Mouse (Mus musculus): ENCODE data around the gene Ints5. TPM values are rescaled to one million over a fixed set of nuclear protein-coding genes. Genes with fewer than 3 reads are reported as not detected.
"Not testable (repeated sequence)": the region's sequence is repeated elsewhere in the genome, so short reads cannot be mapped to it uniquely, and the experiment has no call there.

The Ints5 gene
- polyA plus RNA-seq, 1 experiment, result 3.1 TPM

- H3K36me3 ChIP-seq (ENCODE audit: control insufficient read depth), result no peaks in the 10 kb centered on the region
- 0 out of 2 replicates have a peak, but pooled peaks cover 2% of the 10 kb centered on the region for H3K27me3 ChIP-seq (ENCODE audit: control insufficient read depth)
- H3K4me3 ChIP-seq (replicated peaks), result no peak overlapping the region
- TF ChIP-seq GATA1 (IDR thresholded peaks at IDR 0.05; ENCODE audit: low read length) (no peak), TAL1 (IDR thresholded peaks at IDR 0.05; ENCODE audit: low read length) (no peak)
- H3K4me1 ChIP-seq (ENCODE audit: control insufficient read depth), result no peaks in the 10 kb centered on the region
- no peaks in the 10 kb centered on the region for H3K9me3 ChIP-seq (ENCODE audit: control insufficient read depth, low read length)
Observed at GRCm38 (mm10) chr19:8859018-8859417, 33.8 kb upstream of the Ints5 start.

GRCm38 (mm10) chr19:8864265-8864664 is 28.5 kb upstream of the Ints5 start:
- H3K27me3 ChIP-seq (ENCODE audit: control insufficient read depth), result no peaks in the 10 kb centered on the region
- no peaks in the 10 kb centered on the region for H3K9me3 ChIP-seq (ENCODE audit: control insufficient read depth, low read length)
- no peak for TF ChIP-seq TAL1 (IDR thresholded peaks at IDR 0.05; ENCODE audit: low read length)
- TF ChIP-seq GATA1 (IDR thresholded peaks at IDR 0.05; ENCODE audit: low read length), result no peak
- no peak overlapping the region for H3K4me3 ChIP-seq (replicated peaks)
- no peaks in the 10 kb centered on the region; the same call in 1 of the 2 replicates for H3K4me1 ChIP-seq (ENCODE audit: control insufficient read depth)
- no peaks in the 10 kb centered on the region for H3K36me3 ChIP-seq (ENCODE audit: control insufficient read depth)

- Histone ChIP-seq H3K4me3 (replicated peaks) (peak overlapping the region; percentile 90), H3K4me1 (ENCODE audit: control insufficient read depth) (peaks cover 45% of the 10 kb centered on the region), H3K36me3 (ENCODE audit: control insufficient read depth) (peaks cover 31% of the 10 kb centered on the region)
- not testable (repeated sequence) for H3K27me3 ChIP-seq (ENCODE audit: control insufficient read depth); H3K9me3 ChIP-seq (ENCODE audit: control insufficient read depth, low read length)
Observed at GRCm38 (mm10) chr19:8870381-8870780, 22.4 kb upstream of the Ints5 start.

GRCm38 (mm10) chr19:8870838-8871237 is 22.0 kb upstream of the Ints5 start:
- H3K27me3 ChIP-seq (ENCODE audit: control insufficient read depth), result no peaks in the 10 kb centered on the region
- H3K9me3 ChIP-seq (ENCODE audit: control insufficient read depth, low read length), result no peaks in the 10 kb centered on the region
- TF ChIP-seq TAL1 (IDR thresholded peaks at IDR 0.05; ENCODE audit: low read length), result no peak
- TF ChIP-seq GATA1 (IDR thresholded peaks at IDR 0.05; ENCODE audit: low read length), result no peak
- peaks cover 45% of the 10 kb centered on the region for H3K4me1 ChIP-seq (ENCODE audit: control insufficient read depth)
- peak overlapping the region; percentile 90 for H3K4me3 ChIP-seq (replicated peaks)
- H3K36me3 ChIP-seq (ENCODE audit: control insufficient read depth), result peaks cover 36% of the 10 kb centered on the region

- Histone ChIP-seq H3K4me1 (ENCODE audit: control insufficient read depth) (peaks cover 45% of the 10 kb centered on the region), H3K4me3 (replicated peaks) (peak within 1 kb of the TSS; percentile 90), H3K27me3 (ENCODE audit: control insufficient read depth) (no peaks in the 10 kb centered on the region), H3K36me3 (ENCODE audit: control insufficient read depth) (peaks cover 42% of the 10 kb centered on the region), H3K9me3 (ENCODE audit: control insufficient read depth, low read length) (no peaks in the 10 kb centered on the region)
- no peak for TF ChIP-seq TAL1 (IDR thresholded peaks at IDR 0.05; ENCODE audit: low read length)
- no peak for TF ChIP-seq GATA1 (IDR thresholded peaks at IDR 0.05; ENCODE audit: low read length)
Observed at GRCm38 (mm10) chr19:8871267-8872186, 21.3 kb upstream of the Ints5 start, which contains the start of gene Ubxn1. Gene Ubxn1 (plus strand): TSS chr19:8871496.

- Histone ChIP-seq H3K36me3 (ENCODE audit: control insufficient read depth) (peaks cover 49% of the 10 kb centered on the region), H3K4me3 (replicated peaks) (peak overlapping the region; percentile 90), H3K27me3 (ENCODE audit: control insufficient read depth) (no peaks in the 10 kb centered on the region), H3K9me3 (ENCODE audit: control insufficient read depth, low read length) (no peaks in the 10 kb centered on the region), H3K4me1 (ENCODE audit: control insufficient read depth) (peaks cover 45% of the 10 kb centered on the region)
- TF ChIP-seq TAL1 (IDR thresholded peaks at IDR 0.05; ENCODE audit: low read length), result no peak
- no peak for TF ChIP-seq GATA1 (IDR thresholded peaks at IDR 0.05; ENCODE audit: low read length)
Observed at GRCm38 (mm10) chr19:8872266-8872840, 20.5 kb upstream of the Ints5 start.

GRCm38 (mm10) chr19:8875031-8875430 is 17.8 kb upstream of the Ints5 start:
- Histone ChIP-seq H3K9me3 (ENCODE audit: control insufficient read depth, low read length) (no peaks in the 10 kb centered on the region), H3K27me3 (ENCODE audit: control insufficient read depth) (no peaks in the 10 kb centered on the region), H3K36me3 (ENCODE audit: control insufficient read depth) (peaks cover 65% of the 10 kb centered on the region), H3K4me3 (replicated peaks) (no peak overlapping the region), H3K4me1 (ENCODE audit: control insufficient read depth) (peaks cover 54% of the 10 kb centered on the region)
- TF ChIP-seq TAL1 (IDR thresholded peaks at IDR 0.05; ENCODE audit: low read length), result no peak
- TF ChIP-seq GATA1 (IDR thresholded peaks at IDR 0.05; ENCODE audit: low read length), result no peak

GRCm38 (mm10) chr19:8880311-8881033 is 12.3 kb upstream of the Ints5 start, which contains the start of gene Uqcc3:
Gene Uqcc3 (minus strand): TSS chr19:8880923.
- no peaks in the 10 kb centered on the region for H3K9me3 ChIP-seq (ENCODE audit: control insufficient read depth, low read length)

GRCm38 (mm10) chr19:8881034-8881392 is 11.8 kb upstream of the Ints5 start:
- Histone ChIP-seq H3K4me3 (replicated peaks) (peak overlapping the region; percentile 73), H3K4me1 (ENCODE audit: control insufficient read depth) (peaks cover 24% of the 10 kb centered on the region), H3K27me3 (ENCODE audit: control insufficient read depth) (no peaks in the 10 kb centered on the region), H3K36me3 (ENCODE audit: control insufficient read depth) (peaks cover 28% of the 10 kb centered on the region), H3K9me3 (ENCODE audit: control insufficient read depth, low read length) (no peaks in the 10 kb centered on the region)
- TF ChIP-seq GATA1 (IDR thresholded peaks at IDR 0.05; ENCODE audit: low read length), result no peak
- TF ChIP-seq TAL1 (IDR thresholded peaks at IDR 0.05; ENCODE audit: low read length), result no peak

More at GRCm38 (mm10) chr19:8880311-8881033, 12.3 kb upstream of the Ints5 start, which contains the start of gene Uqcc3:
- H3K4me3 ChIP-seq (replicated peaks), result peak within 1 kb of the TSS; percentile 73
- TF ChIP-seq TAL1 (IDR thresholded peaks at IDR 0.05; ENCODE audit: low read length), result no peak; the same call in 2 of the 3 replicates
- no peak for TF ChIP-seq GATA1 (IDR thresholded peaks at IDR 0.05; ENCODE audit: low read length)
- no peaks in the 10 kb centered on the region for H3K27me3 ChIP-seq (ENCODE audit: control insufficient read depth)
- H3K4me1 ChIP-seq (ENCODE audit: control insufficient read depth), result peaks cover 23% of the 10 kb centered on the region
- peaks cover 33% of the 10 kb centered on the region for H3K36me3 ChIP-seq (ENCODE audit: control insufficient read depth)

All from erythroblast, embryonic 14.5 days (primary cell).